Mouse (Mus musculus): Measurements from ENCODE around the gene Hoxc11. TPM values are rescaled to one million over a fixed set of nuclear protein-coding genes. Genes with fewer than 3 reads are reported as not detected.
A peak's percentile ranks its signal among the peaks of the same experiment; 100 is the strongest.

The Hoxc11 gene
- total RNA-seq, 2 experiments from 2014 or later, result not detected

DNA sequence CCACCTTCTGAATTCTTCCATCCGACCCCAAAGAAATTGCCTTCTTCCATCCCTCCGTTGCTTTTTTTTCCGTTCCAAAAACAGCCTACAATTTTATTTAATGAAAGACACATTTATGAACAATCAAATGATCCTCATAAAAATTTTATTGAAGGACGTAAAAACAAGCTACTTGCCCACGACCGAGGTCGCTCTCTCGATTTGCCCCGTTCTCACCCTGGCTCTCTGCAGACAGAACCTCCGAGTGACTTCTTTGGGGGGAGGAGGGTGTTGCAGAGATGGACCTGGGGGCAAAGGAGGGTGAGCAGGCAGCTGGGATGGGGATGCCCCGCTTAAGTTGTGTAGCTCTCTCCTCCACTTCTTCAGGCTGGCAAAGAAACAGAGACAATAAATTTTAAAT, 26.1 kb downstream of the Hoxc11 start:
- ATAC-seq (replicated peaks; ENCODE audit: poor library complexity), result no peak

DNA sequence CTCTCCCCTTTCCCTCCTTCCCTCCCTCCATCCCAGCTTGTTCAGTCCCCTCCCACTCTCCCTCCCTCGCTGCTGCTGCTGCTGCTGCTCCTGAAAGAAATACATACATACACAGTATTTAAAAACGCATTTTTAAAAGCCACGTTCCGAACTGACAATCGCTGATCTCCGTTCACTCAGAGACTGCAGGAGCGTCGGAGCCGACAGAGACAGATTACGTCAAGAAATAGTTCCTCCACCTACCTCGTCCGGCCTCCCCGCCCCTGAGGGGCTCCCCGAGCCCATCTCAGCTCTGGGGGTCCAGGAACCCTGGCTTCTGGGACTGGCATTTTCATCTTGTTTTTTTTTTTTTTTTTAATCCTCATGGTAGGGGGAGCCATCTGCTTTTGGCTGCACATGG, 26.7 kb downstream of the Hoxc11 start:
- no peak for ATAC-seq (replicated peaks; ENCODE audit: poor library complexity)

DNA sequence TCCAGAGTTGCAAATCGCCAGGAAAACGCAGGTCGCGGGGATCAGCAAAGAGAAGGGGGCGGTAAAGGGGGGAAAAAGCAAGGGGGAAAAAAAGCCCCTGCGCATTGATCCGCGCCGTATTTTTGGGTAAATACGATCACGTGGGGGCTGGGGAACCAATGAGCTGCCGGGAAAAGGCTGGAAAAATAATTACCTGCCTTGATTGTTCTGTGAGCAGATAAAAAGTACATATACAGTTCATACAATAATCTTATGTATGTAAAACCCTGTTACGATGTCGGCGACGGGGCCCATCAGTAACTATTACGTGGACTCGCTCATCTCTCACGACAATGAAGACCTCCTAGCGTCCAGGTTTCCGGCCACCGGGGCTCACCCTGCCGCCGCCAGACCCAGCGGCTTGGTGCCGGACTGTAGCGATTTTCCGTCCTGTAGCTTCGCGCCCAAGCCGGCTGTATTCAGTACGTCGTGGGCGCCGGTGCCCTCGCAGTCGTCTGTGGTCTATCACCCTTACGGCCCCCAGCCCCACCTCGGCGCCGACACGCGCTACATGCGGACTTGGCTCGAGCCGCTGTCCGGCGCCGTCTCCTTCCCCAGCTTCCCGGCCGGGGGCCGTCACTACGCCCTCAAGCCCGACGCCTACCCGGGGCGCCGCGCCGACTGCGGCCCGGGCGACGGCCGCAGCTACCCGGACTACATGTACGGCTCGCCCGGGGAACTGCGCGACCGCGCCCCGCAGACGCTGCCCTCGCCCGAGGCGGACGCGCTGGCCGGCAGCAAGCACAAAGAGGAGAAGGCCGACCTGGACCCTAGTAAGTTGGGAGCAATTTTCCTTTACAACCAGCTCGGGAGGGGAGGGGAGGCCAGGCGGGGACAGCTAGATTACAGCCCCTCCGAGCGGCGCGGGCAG, 27.4 kb downstream of the Hoxc11 start:
- no peak for ATAC-seq (replicated peaks; ENCODE audit: poor library complexity)

DNA sequence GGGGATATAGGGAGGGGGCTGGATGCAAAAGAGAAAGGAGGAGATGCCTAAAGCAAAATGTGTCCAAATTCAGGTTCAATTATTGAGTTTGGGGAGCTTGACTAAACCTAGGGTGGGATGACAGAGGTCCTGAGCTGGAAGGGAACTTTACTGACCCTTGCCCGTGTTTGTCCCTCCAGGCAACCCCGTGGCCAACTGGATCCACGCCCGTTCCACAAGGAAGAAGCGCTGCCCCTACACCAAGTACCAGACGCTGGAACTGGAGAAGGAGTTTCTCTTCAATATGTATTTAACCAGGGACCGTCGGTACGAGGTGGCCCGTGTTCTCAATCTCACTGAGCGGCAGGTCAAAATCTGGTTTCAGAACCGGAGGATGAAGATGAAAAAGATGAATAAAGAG, 29.5 kb downstream of the Hoxc11 start:
- ATAC-seq (replicated peaks; ENCODE audit: poor library complexity), result no peak

DNA sequence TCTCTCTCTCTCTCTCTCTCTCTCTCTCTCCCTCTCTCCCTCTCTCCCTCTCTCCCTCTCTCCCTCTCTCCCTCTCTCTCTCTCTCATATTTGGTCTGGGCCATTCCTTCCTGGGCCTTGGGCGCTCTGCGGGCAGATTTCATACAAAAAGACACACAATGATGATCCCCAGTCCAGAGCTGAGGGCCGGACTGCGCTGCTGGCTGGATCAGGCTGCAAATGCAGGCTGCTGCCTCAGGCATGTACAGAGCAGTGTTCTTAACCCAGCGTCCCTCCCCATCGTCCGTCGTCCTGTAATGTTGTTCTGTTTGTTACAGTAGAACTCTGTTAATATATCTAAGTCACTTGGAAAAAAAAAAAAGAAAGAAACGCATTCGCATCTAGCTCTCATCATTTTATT, 30.3 kb downstream of the Hoxc11 start:
- no peak for ATAC-seq (replicated peaks; ENCODE audit: poor library complexity)

DNA sequence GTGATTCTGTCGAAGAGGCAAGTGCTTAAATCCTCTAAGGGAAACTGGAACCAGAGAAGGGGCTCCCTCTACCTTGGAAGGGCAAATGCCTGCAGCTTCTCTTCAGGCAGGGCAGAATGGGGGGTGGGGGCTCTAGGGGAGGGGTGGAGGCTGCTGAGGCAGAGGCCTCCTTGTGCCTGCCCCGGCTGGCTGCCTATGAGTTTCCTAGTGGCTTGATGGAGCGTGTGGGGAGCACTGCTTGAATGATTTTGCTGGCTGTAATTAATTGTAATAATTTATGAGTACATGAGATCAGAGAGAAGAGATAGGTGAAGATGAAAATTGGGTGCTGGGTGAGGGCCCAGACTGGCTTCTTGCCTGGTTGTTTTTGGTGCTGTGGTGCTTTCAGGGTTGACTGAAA, 30.7 kb downstream of the Hoxc11 start:
- no peak for ATAC-seq (replicated peaks; ENCODE audit: poor library complexity)

GRCm38 (mm10) chr15:102987124-102987833, 33.1 kb downstream of the Hoxc11 start:
- ATAC-seq (replicated peaks; ENCODE audit: poor library complexity), result peak; percentile 93

DNA sequence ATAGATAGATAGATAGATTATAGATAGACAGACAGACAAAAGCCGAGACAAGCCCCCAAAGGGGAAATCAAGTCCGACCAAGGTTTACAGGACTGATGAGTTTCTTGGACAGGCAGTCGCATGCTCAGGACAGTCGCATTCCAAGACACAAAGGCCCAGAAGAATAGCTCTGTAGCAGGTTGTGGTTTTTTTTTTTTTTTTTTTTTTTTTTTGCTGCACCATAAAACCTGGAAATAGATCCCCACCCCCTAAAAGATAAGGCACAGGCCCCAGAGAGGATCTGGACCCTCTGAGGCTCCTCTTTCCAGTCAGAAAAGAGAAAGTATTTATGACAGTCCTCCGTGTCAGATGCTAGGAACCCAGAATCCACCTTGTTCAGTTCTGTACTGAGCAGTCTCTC, 33.9 kb downstream of the Hoxc11 start:
- ATAC-seq (replicated peaks; ENCODE audit: poor library complexity), result no peak

DNA sequence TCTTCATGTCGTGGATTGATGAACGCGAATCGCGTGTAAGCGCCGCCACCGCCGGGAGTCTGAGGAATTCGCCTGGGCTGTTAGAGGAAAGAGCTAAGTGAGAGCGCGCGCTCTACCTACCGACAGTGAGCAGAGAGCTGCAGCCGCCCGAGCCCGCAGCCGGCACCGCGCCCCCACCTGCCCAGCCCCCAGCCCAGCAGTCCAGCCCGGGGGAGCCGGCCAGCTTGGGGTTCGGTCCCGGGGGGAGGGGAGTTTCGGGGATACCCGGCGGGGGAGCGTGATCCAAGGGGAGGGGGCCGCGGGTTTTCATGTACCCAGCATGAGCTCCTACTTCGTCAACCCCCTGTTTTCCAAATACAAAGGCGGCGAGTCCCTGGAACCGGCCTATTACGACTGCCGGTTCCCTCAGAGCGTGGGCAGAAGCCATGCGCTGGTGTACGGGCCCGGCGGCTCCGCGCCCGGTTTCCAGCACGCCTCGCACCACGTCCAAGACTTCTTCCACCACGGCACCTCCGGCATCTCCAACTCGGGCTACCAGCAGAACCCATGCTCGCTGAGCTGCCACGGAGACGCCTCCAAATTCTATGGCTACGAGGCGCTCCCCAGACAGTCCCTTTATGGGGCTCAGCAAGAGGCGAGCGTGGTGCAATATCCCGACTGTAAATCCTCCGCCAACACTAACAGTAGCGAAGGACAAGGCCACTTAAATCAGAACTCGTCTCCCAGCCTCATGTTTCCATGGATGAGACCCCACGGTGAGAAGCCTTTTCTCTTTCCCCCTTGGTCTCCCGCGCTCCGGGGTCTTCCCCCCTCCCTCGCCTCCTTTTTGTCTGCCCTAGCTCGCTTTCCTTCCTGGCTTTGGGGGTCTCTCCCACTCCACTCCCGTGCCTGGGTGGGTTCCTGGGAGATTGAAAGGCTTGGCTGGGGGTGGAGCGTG, 36.5 kb downstream of the Hoxc11 start, which contains the start of gene Hoxc8:
Gene Hoxc8 (plus strand): TSS at position 147 of the 937 bp plus-strand sequence.
- ATAC-seq (replicated peaks; ENCODE audit: poor library complexity), result no peak

DNA sequence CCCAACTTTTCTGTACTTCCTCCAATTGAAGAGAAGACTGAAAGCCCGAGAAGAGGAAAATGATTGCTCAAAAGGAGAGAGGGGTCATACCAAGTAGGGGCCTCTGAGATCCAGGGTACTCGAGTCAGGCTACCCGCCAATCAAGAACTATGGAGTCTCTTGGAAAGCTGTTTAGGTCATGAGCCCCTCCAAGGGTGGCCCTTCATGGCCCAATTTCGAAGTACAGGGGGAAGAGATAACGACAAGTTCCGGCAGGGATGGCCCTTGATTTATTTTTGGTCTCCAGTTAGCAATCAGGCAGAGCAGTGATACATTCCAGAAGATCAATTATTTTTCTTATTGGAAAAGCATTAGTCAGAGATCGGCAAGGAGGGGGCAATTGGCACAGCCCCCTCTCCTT, 37.6 kb downstream of the Hoxc11 start:
- no peak for ATAC-seq (replicated peaks; ENCODE audit: poor library complexity)

DNA sequence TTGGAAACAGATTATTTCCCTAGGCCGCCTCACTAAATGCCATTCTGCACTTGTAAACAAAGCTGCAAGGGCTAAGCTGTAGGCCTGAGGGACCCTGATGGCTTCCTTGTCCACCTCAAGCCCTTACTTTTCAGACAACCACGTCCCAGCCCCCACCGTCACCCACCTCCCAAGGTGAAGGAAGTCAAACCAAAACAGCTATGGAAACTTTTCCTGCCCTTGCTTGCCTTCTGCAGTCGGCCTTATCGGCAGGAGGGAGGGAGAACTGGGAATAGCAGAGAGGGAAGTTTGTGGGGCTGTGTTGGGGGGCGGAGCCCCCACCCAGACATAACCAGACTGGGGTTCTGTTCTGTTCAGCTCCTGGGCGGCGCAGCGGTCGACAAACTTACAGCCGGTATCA, 38.0 kb downstream of the Hoxc11 start:
- no peak for ATAC-seq (replicated peaks; ENCODE audit: poor library complexity)

DNA sequence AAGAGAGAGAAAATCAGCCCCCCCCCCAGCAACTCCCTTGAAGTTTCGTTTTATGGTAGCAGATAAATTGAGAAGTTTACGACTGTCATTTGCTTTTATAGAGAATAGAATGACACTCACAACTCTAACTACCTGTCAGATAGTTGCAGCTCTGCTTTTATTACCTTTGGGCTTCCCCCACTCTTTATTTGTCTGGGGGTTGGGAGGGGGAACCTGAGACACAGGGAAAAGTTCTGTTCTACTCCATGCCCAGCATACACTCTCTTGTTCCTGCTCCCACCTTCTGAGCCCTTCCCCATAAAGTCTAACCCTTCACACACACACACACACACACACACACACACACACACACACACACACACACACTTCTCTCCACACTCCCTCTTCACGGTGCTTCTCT, 38.6 kb downstream of the Hoxc11 start:
- no peak for ATAC-seq (replicated peaks; ENCODE audit: poor library complexity)

GRCm38 (mm10) chr15:102996548-102996947, 42.3 kb downstream of the Hoxc11 start:
- ATAC-seq (replicated peaks; ENCODE audit: poor library complexity), result no peak

- no peak for ATAC-seq (replicated peaks; ENCODE audit: poor library complexity)
These were observed 43.2 kb downstream of the Hoxc11 start for GRCm38 (mm10) chr15:102997431-102997830.

DNA sequence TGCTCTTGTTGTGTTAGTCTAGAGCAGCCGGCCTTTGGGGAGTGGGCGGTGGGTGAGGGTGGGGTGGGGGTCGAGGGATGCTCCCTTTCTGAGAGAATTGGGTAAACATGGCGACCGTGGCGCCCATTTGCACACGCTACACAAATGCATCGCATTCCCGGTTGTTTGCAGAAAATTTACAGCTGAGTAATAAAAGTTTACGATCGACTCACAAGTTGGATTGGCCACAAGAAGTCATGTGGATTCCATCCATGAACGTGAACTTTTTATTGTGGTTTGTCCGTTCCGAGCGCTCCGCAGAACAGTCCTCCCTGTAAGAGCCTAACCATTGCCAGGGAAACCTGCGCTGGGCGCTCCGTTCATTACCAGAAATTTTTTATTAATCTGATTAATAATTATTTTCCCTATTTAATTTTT, 43.7 kb downstream of the Hoxc11 start, which contains the start of gene Hoxc6:
Gene Hoxc6 (plus strand): TSS at position 319 of the 417 bp plus-strand sequence.
- no peak for ATAC-seq (replicated peaks; ENCODE audit: poor library complexity)

- no peak for ATAC-seq (replicated peaks; ENCODE audit: poor library complexity)
These were observed 44.5 kb downstream of the Hoxc11 start for GRCm38 (mm10) chr15:102998608-102999182.

- peak; percentile 58 for ATAC-seq (replicated peaks; ENCODE audit: poor library complexity)
These were observed 45.1 kb downstream of the Hoxc11 start for GRCm38 (mm10) chr15:102999183-102999831.

GRCm38 (mm10) chr15:102999955-103000354, 45.7 kb downstream of the Hoxc11 start:
- no peak; the same call in 1 of the 2 replicates for ATAC-seq (replicated peaks; ENCODE audit: poor library complexity)

DNA sequence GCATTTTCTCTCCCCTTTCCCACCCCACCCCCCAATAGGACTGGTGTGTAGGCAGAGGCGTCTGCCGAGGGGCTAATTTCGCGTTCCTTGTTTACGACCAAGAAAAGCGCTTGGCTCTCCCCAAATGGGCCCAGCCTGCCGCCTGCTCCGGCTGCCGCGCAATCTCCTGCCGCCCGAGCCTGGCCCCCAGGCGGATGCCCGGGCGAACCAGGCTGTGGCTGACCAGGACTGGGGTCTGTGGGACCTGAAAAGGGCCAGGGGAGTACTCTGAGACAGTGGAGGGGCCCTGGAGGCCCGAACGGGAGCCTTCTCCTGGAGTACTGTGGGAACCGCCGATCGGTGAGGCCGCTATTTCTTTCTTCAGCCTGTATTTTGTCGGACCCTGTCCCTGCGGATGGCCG, 46.3 kb downstream of the Hoxc11 start:
- no peak for ATAC-seq (replicated peaks; ENCODE audit: poor library complexity)

- no peak for ATAC-seq (replicated peaks; ENCODE audit: poor library complexity)
These were observed 47.1 kb downstream of the Hoxc11 start for GRCm38 (mm10) chr15:103001370-103001769.
